Mouse (Mus musculus) stomach, embryonic 14.5 days (tissue): ENCODE results near the gene Slc48a1. TPM values are rescaled to one million over a fixed set of nuclear protein-coding genes. Genes with fewer than 3 reads are reported as not detected.

Source experiments
- ATAC-seq: fragments of 200-750 bp; cut with Nextera tagmentation; 2 replicates; pipeline ENCODE4 v1.8.0; 2017; ENCODE audit warnings: low read depth, moderate TSS enrichment; ENCODE audit not compliant: insufficient number of reproducible peaks, insufficient read depth, low FRiP score
- H3K27ac ChIP-seq: fragments of 300-500 bp; sonication (generic); 2 replicates; pipeline ENCODE4 v1.5.1; 2014; ENCODE audit warnings: mild to moderate bottlenecking, low read length, moderate library complexity, mixed read lengths
- H3K27me3 ChIP-seq: fragments of 300-500 bp; sonication (generic); 2 replicates; pipeline ENCODE4 v1.6.1; 2014; ENCODE audit warnings: low read length, control low read depth, mixed read lengths; ENCODE audit not compliant: control insufficient read depth, insufficient read depth
- H3K36me3 ChIP-seq: fragments of 300-500 bp; sonication (generic); 2 replicates; pipeline ENCODE4 v1.6.1; 2014; ENCODE audit warnings: mild to moderate bottlenecking, control low read depth, low read length, moderate library complexity, mixed read lengths; ENCODE audit not compliant: control insufficient read depth, insufficient read depth
- H3K4me1 ChIP-seq: fragments of 300-500 bp; sonication (generic); 2 replicates; pipeline ENCODE4 v1.6.1; 2014; ENCODE audit warnings: low read length, control low read depth, mixed read lengths; ENCODE audit not compliant: control insufficient read depth, insufficient read depth
- H3K4me2 ChIP-seq: fragments of 300-500 bp; sonication (generic); replicated peaks from 2 replicates; pipeline ENCODE4 v1.6.1; 2014; ENCODE audit warnings: low read depth, low read length, control low read depth
- H3K4me3 ChIP-seq: fragments of 300-500 bp; sonication (generic); 2 replicates; pipeline ENCODE4 v1.5.1; 2014; ENCODE audit warnings: low read depth, low read length, control low read depth
- H3K9ac ChIP-seq: fragments of 300-500 bp; sonication (generic); replicated peaks from 2 replicates; pipeline ENCODE4 v1.6.1; 2014; ENCODE audit warnings: low read depth, mild to moderate bottlenecking, control low read depth, low read length, moderate library complexity, mixed read lengths
- H3K9me3 ChIP-seq: fragments of 300-500 bp; sonication (generic); 2 replicates; pipeline ENCODE4 v1.6.1; 2016; ENCODE audit warnings: low read depth, low read length, control low read depth; ENCODE audit not compliant: control insufficient read depth
- WGBS: fragments of 180-500 bp; shearing (Covaris S2); extraction: QIAGEN DNeasy Blood & Tissue Kit; methylation state at CpG from one replicate; pipeline ENCODE4 v1.1.7; 2014; 5-methylcytosine and 5-hydroxymethylcytosine counted together
- polyA plus RNA-seq: library from polyadenylated mRNA; unstranded; fragments of >200 nt; fragmentation: Nextera tagmentation; extraction: Ambion mirVana; gene quantifications from 2 replicates; pipeline ENCODE4 v1.2.1, GENCODE M21; 2014

Gene Slc48a1
- polyA plus RNA-seq, 1 experiment from 2014 or later = 23.5 TPM

DNA sequence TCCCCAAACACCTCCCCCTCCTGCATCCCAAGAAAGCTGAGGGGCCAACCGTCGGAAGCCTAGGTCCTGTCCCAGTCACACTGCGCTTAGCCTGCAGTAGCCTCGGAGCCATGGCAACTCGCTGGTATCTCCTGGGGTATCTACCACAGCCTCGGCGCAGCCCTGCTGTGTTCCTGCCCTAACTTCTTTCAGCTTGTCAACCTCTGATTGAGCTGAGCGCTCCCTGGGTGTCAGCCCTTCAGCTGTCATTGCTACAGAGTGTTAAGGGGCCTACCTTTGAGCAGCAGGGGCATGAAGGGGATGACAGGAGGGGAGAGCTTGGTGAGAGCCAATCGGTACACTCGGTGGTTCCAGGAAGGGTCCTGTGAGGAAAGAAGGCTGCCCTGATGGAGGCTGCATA, 30.0 kb upstream of the Slc48a1 start:
- H3K27ac ChIP-seq = no peak overlapping the region
- H3K4me2 ChIP-seq = no peak overlapping the region
- no peaks in the 10 kb centered on the region for H3K27me3 ChIP-seq
- WGBS = 49% methylated on average over 10 of the region's 10 CpGs
- ATAC-seq = no peak
- no peak overlapping the region for H3K9ac ChIP-seq
- no peaks in the 10 kb centered on the region for H3K36me3 ChIP-seq
- H3K4me1 ChIP-seq = peaks cover 15% of the 10 kb centered on the region
- no peak overlapping the region for H3K4me3 ChIP-seq
- no peaks in the 10 kb centered on the region for H3K9me3 ChIP-seq

DNA sequence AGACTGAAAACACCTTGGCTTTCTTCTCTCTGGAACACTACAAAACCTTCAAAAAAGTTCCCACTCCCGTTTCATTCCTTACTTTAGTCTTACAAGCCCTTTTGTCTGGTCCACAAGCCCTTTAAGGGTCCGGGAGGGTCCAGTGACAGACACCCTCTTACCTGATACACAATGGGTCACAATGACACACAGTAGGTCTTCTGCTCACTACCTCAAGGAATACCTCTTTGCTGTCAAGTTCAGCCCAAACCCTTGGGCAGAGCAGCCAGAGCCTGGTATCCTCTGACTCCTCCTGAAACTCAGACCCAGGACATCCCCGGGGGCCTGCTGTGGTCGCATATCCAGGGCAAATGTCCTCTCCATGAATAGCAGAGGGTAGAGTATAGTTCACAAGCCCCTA, 29.4 kb upstream of the Slc48a1 start:
- no peaks in the 10 kb centered on the region for H3K9me3 ChIP-seq
- no peaks in the 10 kb centered on the region for H3K27me3 ChIP-seq
- H3K9ac ChIP-seq = no peak overlapping the region
- WGBS = 93% methylated on average over 4 of the region's 4 CpGs
- peaks cover 15% of the 10 kb centered on the region for H3K4me1 ChIP-seq
- no peak overlapping the region for H3K4me3 ChIP-seq
- no peak for ATAC-seq
- no peak overlapping the region for H3K27ac ChIP-seq
- H3K4me2 ChIP-seq = no peak overlapping the region
- no peaks in the 10 kb centered on the region for H3K36me3 ChIP-seq

DNA sequence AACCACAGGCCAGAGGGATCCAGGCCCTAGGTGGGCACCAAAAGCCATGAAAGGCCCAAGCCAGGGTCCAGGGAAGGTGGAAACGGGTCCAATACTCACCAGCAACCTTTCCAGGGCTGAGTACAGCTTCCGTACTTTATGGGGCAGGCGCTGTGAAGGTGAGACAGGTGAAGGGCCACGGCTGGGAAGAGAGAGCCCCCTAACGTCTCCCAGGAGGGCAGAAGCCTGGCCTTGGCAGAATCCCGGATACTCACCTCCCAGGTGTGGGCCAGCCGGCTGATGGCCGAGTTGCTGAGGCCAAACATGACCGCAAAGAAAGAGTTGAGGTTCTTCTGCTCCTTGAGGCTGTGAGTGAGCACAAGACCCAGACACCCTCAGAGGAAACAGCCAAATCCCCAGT, 28.9 kb upstream of the Slc48a1 start:
- Histone ChIP-seq H3K27ac (no peak overlapping the region), H3K4me3 (no peak overlapping the region), H3K4me2 (no peak overlapping the region), H3K9me3 (no peaks in the 10 kb centered on the region), H3K36me3 (no peaks in the 10 kb centered on the region), H3K9ac (no peak overlapping the region), H3K27me3 (no peaks in the 10 kb centered on the region), H3K4me1 (peaks cover 18% of the 10 kb centered on the region)
- no peak for ATAC-seq
- 92% methylated on average over 9 of the region's 9 CpGs for WGBS

DNA sequence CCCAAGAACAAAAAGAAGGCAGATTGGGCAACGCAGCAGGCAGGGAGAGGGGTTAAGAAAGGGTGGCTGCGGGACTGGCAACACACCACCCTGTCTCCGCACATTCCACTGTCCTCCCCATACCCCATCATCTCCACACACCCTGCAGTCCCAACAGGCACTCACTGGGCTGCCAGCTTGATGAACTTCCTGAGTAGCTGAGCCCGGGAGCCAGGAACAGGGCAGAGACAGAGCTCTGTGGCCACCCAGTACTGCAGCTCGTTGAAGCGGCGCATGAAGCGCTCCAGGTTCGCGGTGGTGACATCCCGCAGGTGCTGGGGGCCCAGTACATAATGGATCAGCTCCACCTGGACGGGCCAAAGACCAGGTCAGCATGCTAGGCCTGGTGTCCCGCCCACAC, 28.5 kb upstream of the Slc48a1 start:
- no peak overlapping the region for H3K4me2 ChIP-seq
- WGBS = 82% methylated on average over 13 of the region's 13 CpGs
- H3K4me3 ChIP-seq = no peak overlapping the region
- H3K9me3 ChIP-seq = no peaks in the 10 kb centered on the region
- 0 out of 2 replicates have a peak, but pooled peaks have one; percentile 5 for ATAC-seq
- 0 out of 2 replicates have a peak overlapping the region, but pooled peaks have one; percentile 27 for H3K27ac ChIP-seq
- H3K27me3 ChIP-seq = no peaks in the 10 kb centered on the region
- no peak overlapping the region for H3K9ac ChIP-seq
- H3K36me3 ChIP-seq = no peaks in the 10 kb centered on the region
- H3K4me1 ChIP-seq = peaks cover 19% of the 10 kb centered on the region

DNA sequence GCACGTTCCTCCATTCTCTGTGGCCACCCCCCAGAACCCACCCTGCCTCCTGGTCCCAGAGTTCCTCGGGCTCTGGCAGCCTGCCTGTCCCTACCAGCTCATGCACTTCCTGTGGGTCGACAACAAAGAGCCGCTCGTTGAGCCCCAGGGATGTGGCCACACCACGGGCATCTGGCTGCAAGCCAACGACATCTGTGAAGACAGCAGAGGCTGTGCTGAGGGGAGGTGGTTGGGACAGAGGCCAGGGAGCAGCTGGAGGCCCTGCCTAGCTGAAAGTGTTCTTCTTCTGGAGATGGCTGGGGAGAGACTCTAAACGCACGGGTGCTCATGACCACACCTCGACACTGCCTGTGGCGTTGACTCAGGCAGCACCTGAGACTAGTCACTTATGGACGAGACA, 27.6 kb upstream of the Slc48a1 start:
- Histone ChIP-seq H3K4me1 (peaks cover 20% of the 10 kb centered on the region), H3K27me3 (no peaks in the 10 kb centered on the region), H3K9ac (no peak overlapping the region), H3K27ac (peak overlapping the region; percentile 22; the same call in 1 of the 2 replicates), H3K9me3 (no peaks in the 10 kb centered on the region), H3K4me3 (no peak overlapping the region), H3K36me3 (no peaks in the 10 kb centered on the region), H3K4me2 (no peak overlapping the region)
- no peak; the same call in 1 of the 2 replicates for ATAC-seq
- 24% methylated on average over 12 of the region's 12 CpGs for WGBS

DNA sequence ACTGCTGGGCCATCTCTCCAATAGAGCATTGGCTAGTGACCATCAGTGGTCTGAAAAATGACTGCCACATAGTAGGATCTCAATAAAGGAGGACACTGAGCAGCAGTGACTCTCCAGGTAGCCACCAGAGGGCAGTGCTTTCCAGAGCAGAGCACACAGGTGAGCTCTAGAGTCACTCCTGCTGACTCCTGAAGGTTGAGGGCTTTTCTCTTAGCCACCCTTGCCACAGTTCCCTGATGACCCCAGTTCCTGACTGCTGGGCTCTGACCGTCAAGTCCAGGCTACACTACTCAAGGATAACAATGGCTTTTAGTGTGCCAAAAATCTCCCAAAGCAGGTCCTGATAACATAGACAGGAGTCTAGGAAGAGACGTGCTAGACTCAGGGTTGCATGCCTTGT, 26.6 kb upstream of the Slc48a1 start:
- peaks cover 20% of the 10 kb centered on the region; the same call in 1 of the 2 replicates for H3K4me1 ChIP-seq
- WGBS = 84% methylated on average over 2 of the region's 2 CpGs
- H3K36me3 ChIP-seq = no peaks in the 10 kb centered on the region
- no peaks in the 10 kb centered on the region for H3K27me3 ChIP-seq
- no peak overlapping the region for H3K9ac ChIP-seq
- H3K4me2 ChIP-seq = no peak overlapping the region
- no peaks in the 10 kb centered on the region for H3K9me3 ChIP-seq
- H3K4me3 ChIP-seq = no peak overlapping the region
- no peak for ATAC-seq
- no peak overlapping the region for H3K27ac ChIP-seq

DNA sequence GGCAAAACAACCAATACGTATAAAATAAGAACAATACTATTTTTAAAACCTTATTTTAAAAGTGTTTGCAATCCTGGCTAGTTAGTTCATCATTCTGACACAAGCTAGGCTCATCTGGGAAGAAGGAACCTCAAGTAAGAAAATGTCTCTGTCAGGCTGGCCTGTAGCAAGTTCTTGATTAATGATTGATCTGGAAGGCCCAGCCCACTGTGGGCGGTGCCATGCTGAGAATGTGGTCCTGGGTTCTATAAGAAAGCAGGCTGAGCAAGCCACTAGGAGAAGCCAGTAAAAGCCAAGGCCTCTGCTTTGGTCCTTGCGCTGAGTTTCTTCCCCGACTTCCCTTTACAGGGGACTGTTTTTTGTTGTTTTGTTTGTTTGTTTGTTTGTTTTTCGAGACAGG, 25.8 kb upstream of the Slc48a1 start:
- no peak overlapping the region for H3K4me3 ChIP-seq
- no peaks in the 10 kb centered on the region for H3K9me3 ChIP-seq
- no peaks in the 10 kb centered on the region for H3K36me3 ChIP-seq
- no peaks in the 10 kb centered on the region for H3K27me3 ChIP-seq
- no peak overlapping the region for H3K9ac ChIP-seq
- WGBS = 90% methylated on average over 5 of the region's 5 CpGs
- H3K4me2 ChIP-seq = no peak overlapping the region
- peaks cover 20% of the 10 kb centered on the region; the same call in 1 of the 2 replicates for H3K4me1 ChIP-seq
- ATAC-seq = no peak
- no peak overlapping the region for H3K27ac ChIP-seq

DNA sequence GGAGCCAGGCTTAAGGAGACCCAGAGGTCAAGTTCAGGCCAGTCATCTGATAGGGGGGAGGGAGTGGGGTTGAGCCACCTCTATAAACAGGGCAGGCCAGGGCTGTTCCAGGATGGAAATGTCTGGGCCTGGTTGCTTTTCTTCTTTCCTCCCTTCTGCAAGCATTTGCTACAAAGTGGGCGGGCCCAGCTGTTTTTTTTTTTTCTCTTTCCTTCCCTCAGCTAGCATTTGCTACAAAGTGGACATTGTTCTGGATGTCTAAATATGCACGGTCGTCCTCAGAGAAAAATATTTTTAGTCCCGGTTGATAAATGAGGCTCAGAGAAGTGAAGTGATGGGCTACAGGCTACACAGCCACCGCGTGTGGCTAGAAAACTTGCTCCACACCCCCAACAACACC, 23.8 kb upstream of the Slc48a1 start:
- 29% methylated on average over 6 of the region's 6 CpGs for WGBS
- H3K27ac ChIP-seq = no peak overlapping the region
- no peaks in the 10 kb centered on the region for H3K36me3 ChIP-seq
- H3K4me3 ChIP-seq = no peak overlapping the region
- H3K27me3 ChIP-seq = no peaks in the 10 kb centered on the region
- no peak overlapping the region for H3K9ac ChIP-seq
- ATAC-seq = no peak
- no peaks in the 10 kb centered on the region for H3K9me3 ChIP-seq
- H3K4me2 ChIP-seq = no peak overlapping the region
- H3K4me1 ChIP-seq = peaks cover 20% of the 10 kb centered on the region; the same call in 1 of the 2 replicates

DNA sequence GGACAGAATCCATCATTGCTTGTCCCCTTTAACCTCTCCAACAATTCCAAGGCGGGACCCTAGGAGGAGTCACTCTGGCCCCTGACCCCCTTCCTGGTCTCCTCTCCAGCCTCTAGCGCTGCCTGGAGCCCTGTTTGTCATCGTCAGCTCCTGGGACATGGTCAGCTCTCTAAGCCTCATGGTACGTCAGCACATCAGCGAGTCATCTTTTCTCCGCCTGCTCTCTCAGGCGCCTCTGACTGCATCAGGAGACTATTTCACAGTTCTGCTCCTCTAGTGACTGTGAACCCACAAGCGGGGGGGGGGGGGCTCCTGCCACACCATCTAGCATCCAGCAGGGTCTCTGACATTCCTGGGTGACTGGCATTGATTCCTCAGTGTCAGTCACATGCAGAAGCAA, 23.0 kb upstream of the Slc48a1 start:
- Histone ChIP-seq H3K9me3 (no peaks in the 10 kb centered on the region), H3K4me2 (no peak overlapping the region), H3K27me3 (no peaks in the 10 kb centered on the region), H3K27ac (no peak overlapping the region), H3K9ac (no peak overlapping the region), H3K4me1 (peaks cover 18% of the 10 kb centered on the region; the same call in 1 of the 2 replicates), H3K36me3 (0 out of 2 replicates have a peak, but pooled peaks cover 2% of the 10 kb centered on the region), H3K4me3 (no peak overlapping the region)
- 40% methylated on average over 8 of the region's 8 CpGs for WGBS
- ATAC-seq = no peak
